Mouse (Mus musculus) kidney, adult 2 months (tissue): ENCODE measurements around the gene Syt1. TPM values are rescaled to one million over a fixed set of nuclear protein-coding genes. Genes with fewer than 3 reads are reported as not detected.

Experiments used
- DNase-seq: peaks from one replicate; pipeline ENCODE4 v3.0.0; 2021
- H3K27ac ChIP-seq: fragments of 200-500 bp; 2 replicates; pipeline ENCODE4 v1.5.1; 2012; ENCODE audit warnings: low read depth, low read length, control low read depth, inconsistent platforms; ENCODE audit not compliant: insufficient read depth
- H3K27me3 ChIP-seq: fragments of 200-500 bp; replicated peaks from 2 replicates; pipeline ENCODE4 v1.6.1; 2012; ENCODE audit warnings: mild to moderate bottlenecking, moderate library complexity, low read length, inconsistent platforms; ENCODE audit not compliant: control insufficient read depth, insufficient read depth
- H3K36me3 ChIP-seq: fragments of 200-500 bp; 2 replicates; pipeline ENCODE4 v1.6.1; 2012; ENCODE audit warnings: mild to moderate bottlenecking, moderate library complexity, low read length, inconsistent platforms; ENCODE audit not compliant: control insufficient read depth, insufficient read depth
- H3K4me1 ChIP-seq: fragments of 200-500 bp; 2 replicates; pipeline ENCODE4 v1.6.1; 2011; ENCODE audit warnings: low read length; ENCODE audit not compliant: control insufficient read depth, insufficient read depth
- H3K4me3 ChIP-seq: fragments of 200-500 bp; 2 replicates; pipeline ENCODE4 v1.5.1; 2011; ENCODE audit warnings: mild to moderate bottlenecking, low read depth, low read length, control low read depth; ENCODE audit not compliant: insufficient read depth
- CTCF ChIP-seq: fragments of 200-500 bp; conservative IDR thresholded peaks from 2 replicates; pipeline ENCODE4 v1.5.1; 2011; ENCODE audit warnings: low read depth, mild to moderate bottlenecking, control low read depth, low read length, moderate library complexity, mixed read lengths; ENCODE audit not compliant: insufficient read depth, insufficient read length
- POLR2A ChIP-seq: fragments of 200-500 bp; IDR thresholded peaks from one replicate; pipeline ENCODE4 v1.6.1; 2011; ENCODE audit warnings: low read depth, low read length, control low read depth
- WGBS: fragments of 180-500 bp; shearing (Covaris S2); methylation state at CpG from one replicate; pipeline ENCODE4 v1.1.7; 2018; 5-methylcytosine and 5-hydroxymethylcytosine counted together
- polyA plus RNA-seq: library from polyadenylated mRNA; depleted of rRNA; stranded (reverse); fragments of >200 nt; gene quantifications from 2 replicates; pipeline ENCODE4 v1.2.3, GENCODE M21; 2012

Syt1 gene
- polyA plus RNA-seq, 1 experiment, result 1.0 TPM

- DNase-seq, result no peak
Observed at GRCm38 (mm10) chr10:108506917-108507316, 503.9 kb downstream of the Syt1 start.

GRCm38 (mm10) chr10:108504925-108505324, 505.9 kb downstream of the Syt1 start:
- Histone ChIP-seq H3K4me1 (no peaks in the 10 kb centered on the region), H3K4me3 (no peak overlapping the region), H3K27me3 (no peaks in the 10 kb centered on the region), H3K27ac (no peak overlapping the region), H3K36me3 (no peaks in the 10 kb centered on the region)
- DNase-seq, result peak; percentile 30
- TF ChIP-seq CTCF (no peak), POLR2A (no peak)
- WGBS, result 47% methylated on average over 7 of the region's 7 CpGs

More at GRCm38 (mm10) chr10:108506917-108507316, 503.9 kb downstream of the Syt1 start:
- H3K27me3 ChIP-seq, result no peaks in the 10 kb centered on the region
- no peaks in the 10 kb centered on the region for H3K36me3 ChIP-seq
- WGBS, result 95% methylated on average over 4 of the region's 4 CpGs
- no peak overlapping the region for H3K4me3 ChIP-seq
- H3K4me1 ChIP-seq, result no peaks in the 10 kb centered on the region
- H3K27ac ChIP-seq, result no peak overlapping the region
- TF ChIP-seq CTCF (no peak), POLR2A (no peak)

- no peak overlapping the region for H3K27ac ChIP-seq
- no peak for DNase-seq
- no peaks in the 10 kb centered on the region for H3K36me3 ChIP-seq
- 26% methylated on average over 21 of the region's 21 CpGs for WGBS
- no peaks in the 10 kb centered on the region for H3K27me3 ChIP-seq
- H3K4me1 ChIP-seq, result no peaks in the 10 kb centered on the region
- TF ChIP-seq CTCF (no peak), POLR2A (no peak)
- no peak overlapping the region for H3K4me3 ChIP-seq
Observed at GRCm38 (mm10) chr10:108504128-108504870, 506.5 kb downstream of the Syt1 start.

- no peaks in the 10 kb centered on the region for H3K36me3 ChIP-seq
- no peaks in the 10 kb centered on the region for H3K4me1 ChIP-seq
- no peak for DNase-seq
- H3K27ac ChIP-seq, result no peak overlapping the region
- no peak overlapping the region for H3K4me3 ChIP-seq
- no peaks in the 10 kb centered on the region for H3K27me3 ChIP-seq
- no peak for TF ChIP-seq CTCF
- TF ChIP-seq POLR2A, result no peak
- WGBS, result 28% methylated on average over 7 of the region's 7 CpGs
Observed at GRCm38 (mm10) chr10:108490231-108490630, 520.6 kb downstream of the Syt1 start.

GRCm38 (mm10) chr10:108483991-108484390, 526.8 kb downstream of the Syt1 start:
- Histone ChIP-seq H3K4me1 (no peaks in the 10 kb centered on the region), H3K27me3 (no peaks in the 10 kb centered on the region), H3K4me3 (no peak overlapping the region), H3K27ac (no peak overlapping the region), H3K36me3 (no peaks in the 10 kb centered on the region)
- TF ChIP-seq POLR2A, result no peak
- TF ChIP-seq CTCF, result no peak
- no peak for DNase-seq
- WGBS, result 63% methylated on average over 10 of the region's 10 CpGs

- Histone ChIP-seq H3K36me3 (no peaks in the 10 kb centered on the region), H3K27ac (no peak overlapping the region), H3K4me1 (no peaks in the 10 kb centered on the region), H3K4me3 (no peak overlapping the region), H3K27me3 (no peaks in the 10 kb centered on the region)
- DNase-seq, result no peak
- WGBS, result 89% methylated on average over 11 of the region's 11 CpGs
- TF ChIP-seq POLR2A, result no peak
- no peak for TF ChIP-seq CTCF
Observed at GRCm38 (mm10) chr10:108480146-108480850, 530.5 kb downstream of the Syt1 start.

GRCm38 (mm10) chr10:108470319-108470955, 540.3 kb downstream of the Syt1 start:
- TF ChIP-seq POLR2A (no peak), CTCF (no peak)
- no peaks in the 10 kb centered on the region for H3K27me3 ChIP-seq
- H3K4me1 ChIP-seq, result no peaks in the 10 kb centered on the region
- H3K27ac ChIP-seq, result no peak overlapping the region
- no peaks in the 10 kb centered on the region for H3K36me3 ChIP-seq
- WGBS, result 35% methylated on average over 6 of the region's 6 CpGs
- DNase-seq, result no peak
- no peak overlapping the region for H3K4me3 ChIP-seq
